Mouse (Mus musculus) neural tube, embryonic 15.5 days (tissue): ENCODE results near the gene Scn2b. TPM values are rescaled to one million over a fixed set of nuclear protein-coding genes. Genes with fewer than 3 reads are reported as not detected.

Experiments
- ATAC-seq: fragments of 200-750 bp; cut with Nextera tagmentation; 2 replicates; pipeline ENCODE4 v1.8.0; 2017; ENCODE audit warnings: mild to moderate bottlenecking, moderate TSS enrichment, moderate library complexity; ENCODE audit not compliant: low FRiP score
- H3K27ac ChIP-seq: fragments of 300-500 bp; sonication (generic); replicated peaks from 2 replicates; pipeline ENCODE4 v1.5.1; 2015; ENCODE audit warnings: mild to moderate bottlenecking, inconsistent platforms
- H3K27me3 ChIP-seq: fragments of 300-500 bp; sonication (generic); replicated peaks from 2 replicates; pipeline ENCODE4 v1.6.1; 2015; ENCODE audit warnings: inconsistent platforms
- H3K36me3 ChIP-seq: fragments of 300-500 bp; sonication (generic); 2 replicates; pipeline ENCODE4 v1.6.1; 2015; ENCODE audit warnings: inconsistent platforms
- H3K4me1 ChIP-seq: fragments of 300-500 bp; sonication (generic); 2 replicates; pipeline ENCODE4 v1.6.1; 2015; ENCODE audit warnings: inconsistent platforms
- H3K4me2 ChIP-seq: fragments of 300-500 bp; sonication (generic); 2 replicates; pipeline ENCODE4 v1.6.1; 2015; ENCODE audit warnings: inconsistent platforms, mild to moderate bottlenecking, moderate library complexity
- H3K4me3 ChIP-seq: fragments of 300-500 bp; sonication (generic); replicated peaks from 2 replicates; pipeline ENCODE4 v1.5.1; 2015; ENCODE audit warnings: mild to moderate bottlenecking, inconsistent platforms
- H3K9ac ChIP-seq: fragments of 300-500 bp; sonication (generic); replicated peaks from 2 replicates; pipeline ENCODE4 v1.6.1; 2015; ENCODE audit warnings: mild to moderate bottlenecking, inconsistent platforms
- H3K9me3 ChIP-seq: fragments of 300-500 bp; sonication (generic); replicated peaks from 2 replicates; pipeline ENCODE4 v1.6.1; 2016; ENCODE audit warnings: inconsistent platforms
- WGBS: fragments of 180-500 bp; shearing (Covaris S2); methylation state at CpG from one replicate; pipeline ENCODE4 v1.1.7; 2015; ENCODE audit warnings: mixed read lengths; 5-methylcytosine and 5-hydroxymethylcytosine counted together
- polyA plus RNA-seq: library from polyadenylated mRNA; unstranded; fragments of >200 nt; fragmentation: Nextera tagmentation; extraction: Ambion mirVana; gene quantifications from 2 replicates; pipeline ENCODE4 v1.2.1, GENCODE M21; 2015

Scn2b gene
- polyA plus RNA-seq, 1 experiment from 2014 or later = 11.9 TPM

GRCm38 (mm10) chr9:45142686-45143085, 25.1 kb downstream of the Scn2b start:
- Histone ChIP-seq H3K4me2 (no peak overlapping the region), H3K4me3 (no peak overlapping the region), H3K9me3 (no peaks in the 10 kb centered on the region), H3K27ac (no peak overlapping the region), H3K9ac (no peak overlapping the region), H3K36me3 (no peaks in the 10 kb centered on the region), H3K4me1 (peaks cover 23% of the 10 kb centered on the region), H3K27me3 (peaks cover 87% of the 10 kb centered on the region)
- ATAC-seq = no peak
- WGBS = 55% methylated on average over 3 of the region's 3 CpGs

DNA sequence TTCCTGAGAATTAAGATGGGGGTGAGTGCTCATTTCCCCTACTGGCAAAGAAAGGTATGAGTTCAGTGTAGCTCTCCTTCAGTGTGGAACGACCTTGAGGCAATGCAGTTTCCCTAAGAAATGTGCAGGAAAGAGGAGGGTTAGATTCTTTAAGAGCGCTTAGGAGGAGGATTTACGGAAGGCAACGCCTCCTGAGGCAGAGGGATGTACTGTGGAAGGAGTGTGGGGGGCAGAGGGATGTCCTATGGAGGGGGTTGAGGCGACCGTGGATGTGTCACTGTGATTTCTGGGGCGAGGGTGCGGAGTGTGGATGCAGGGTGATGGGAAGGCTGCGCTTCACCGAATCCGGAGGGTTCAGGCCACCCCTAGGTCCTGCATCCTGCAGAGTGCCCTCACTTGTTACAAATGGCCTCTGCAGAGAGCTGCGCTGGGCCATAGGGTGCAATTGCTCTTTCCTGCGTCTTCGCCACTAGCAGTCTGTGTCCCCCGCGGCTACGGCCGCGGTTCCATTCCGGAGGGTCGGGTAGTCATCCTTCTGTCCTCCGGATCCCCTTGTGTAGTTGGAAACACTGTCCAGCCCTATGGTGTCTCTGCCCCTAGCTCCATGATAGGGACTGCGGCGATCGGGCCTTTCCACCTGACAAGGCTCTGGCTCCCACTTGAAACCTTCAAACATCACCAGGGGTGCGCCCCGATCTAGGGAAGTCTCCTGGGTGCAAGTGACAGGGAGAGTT, 28.1 kb downstream of the Scn2b start:
- Histone ChIP-seq H3K9me3 (no peaks in the 10 kb centered on the region), H3K4me3 (peak overlapping the region; percentile 41), H3K27me3 (peaks cover 83% of the 10 kb centered on the region), H3K36me3 (no peaks in the 10 kb centered on the region), H3K9ac (peak overlapping the region; percentile 43), H3K4me1 (peaks cover 7% of the 10 kb centered on the region), H3K27ac (no peak overlapping the region), H3K4me2 (peak overlapping the region; percentile 88)
- peak; percentile 70; the same call in 1 of the 2 replicates for ATAC-seq
- 3% methylated on average over 27 of the region's 27 CpGs for WGBS

- peak; percentile 59; the same call in 1 of the 2 replicates for ATAC-seq
- under 1% methylated on average over 5 of the region's 5 CpGs for WGBS
- Histone ChIP-seq H3K4me2 (peak overlapping the region; percentile 88), H3K4me3 (peak overlapping the region; percentile 41), H3K9ac (peak overlapping the region; percentile 43), H3K27ac (no peak overlapping the region), H3K9me3 (no peaks in the 10 kb centered on the region), H3K36me3 (no peaks in the 10 kb centered on the region), H3K4me1 (peaks cover 7% of the 10 kb centered on the region), H3K27me3 (peaks cover 79% of the 10 kb centered on the region)
Observed at GRCm38 (mm10) chr9:45146267-45146597, 28.6 kb downstream of the Scn2b start.

DNA sequence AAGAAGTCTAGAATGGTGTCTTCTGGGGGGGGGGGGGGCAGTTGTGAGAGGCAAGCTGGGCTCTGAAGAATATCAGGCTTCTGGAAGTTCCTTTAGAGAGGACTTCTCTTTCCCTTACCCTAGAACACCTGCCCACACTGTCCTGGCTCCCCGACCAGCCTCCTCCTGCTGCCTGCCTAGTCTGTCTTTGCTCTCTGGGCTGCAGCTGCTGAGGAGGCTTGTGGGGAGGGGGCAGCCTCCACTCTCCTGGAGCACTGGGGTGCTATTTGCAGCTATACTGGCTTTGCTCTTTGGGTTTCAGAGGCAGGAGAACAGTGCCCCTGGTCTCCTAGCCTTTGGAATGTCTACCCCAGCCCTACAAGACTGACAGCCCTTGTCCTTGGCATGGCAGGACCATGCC, 33.4 kb downstream of the Scn2b start:
- 50% methylated on average over 1 of the region's 1 CpGs for WGBS
- Histone ChIP-seq H3K27me3 (peaks cover 41% of the 10 kb centered on the region), H3K36me3 (no peaks in the 10 kb centered on the region), H3K9ac (no peak overlapping the region), H3K4me2 (no peak overlapping the region), H3K9me3 (no peaks in the 10 kb centered on the region), H3K27ac (no peak overlapping the region), H3K4me1 (peaks cover 3% of the 10 kb centered on the region), H3K4me3 (no peak overlapping the region)
- no peak for ATAC-seq

DNA sequence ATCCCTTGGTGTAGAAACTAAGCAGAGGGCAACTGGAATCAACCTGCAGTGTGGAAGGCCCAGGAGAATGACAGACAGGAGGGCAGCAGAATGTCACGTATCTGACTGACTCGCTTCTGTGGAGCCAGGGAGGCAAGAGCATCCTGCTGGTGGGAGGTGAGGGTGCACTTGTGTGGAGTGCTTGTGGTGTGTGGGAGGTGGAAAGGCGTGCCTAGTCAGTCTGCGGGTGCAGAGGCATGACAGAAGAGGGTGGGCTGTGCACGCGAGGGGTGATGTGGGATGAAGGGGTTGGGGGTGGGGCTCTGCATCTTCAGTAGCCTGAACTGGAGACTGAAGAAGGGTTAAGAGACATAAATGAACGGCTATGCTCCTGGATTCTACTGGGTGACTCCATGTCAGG, 35.8 kb downstream of the Scn2b start:
- Histone ChIP-seq H3K9ac (no peak overlapping the region), H3K27ac (no peak overlapping the region), H3K4me2 (no peak overlapping the region), H3K4me3 (no peak overlapping the region), H3K36me3 (no peaks in the 10 kb centered on the region), H3K27me3 (peaks cover 22% of the 10 kb centered on the region), H3K4me1 (no peaks in the 10 kb centered on the region), H3K9me3 (no peaks in the 10 kb centered on the region)
- 78% methylated on average over 7 of the region's 7 CpGs for WGBS
- ATAC-seq = no peak

- H3K27ac ChIP-seq = no peak overlapping the region
- no peak overlapping the region for H3K9ac ChIP-seq
- no peaks in the 10 kb centered on the region for H3K27me3 ChIP-seq
- H3K4me1 ChIP-seq = no peaks in the 10 kb centered on the region
- H3K4me2 ChIP-seq = no peak overlapping the region
- H3K36me3 ChIP-seq = no peaks in the 10 kb centered on the region
- WGBS = 75% methylated on average over 5 of the region's 5 CpGs
- no peaks in the 10 kb centered on the region for H3K9me3 ChIP-seq
- ATAC-seq = no peak
- no peak overlapping the region for H3K4me3 ChIP-seq
Observed at GRCm38 (mm10) chr9:45167903-45168302, 50.3 kb downstream of the Scn2b start.

GRCm38 (mm10) chr9:45170150-45170549, 52.6 kb downstream of the Scn2b start:
- no peaks in the 10 kb centered on the region for H3K36me3 ChIP-seq
- no peak overlapping the region for H3K4me2 ChIP-seq
- no peaks in the 10 kb centered on the region for H3K9me3 ChIP-seq
- no peaks in the 10 kb centered on the region for H3K4me1 ChIP-seq
- no peak for ATAC-seq
- no peak overlapping the region for H3K27ac ChIP-seq
- H3K9ac ChIP-seq = no peak overlapping the region
- H3K4me3 ChIP-seq = no peak overlapping the region
- no peaks in the 10 kb centered on the region for H3K27me3 ChIP-seq
- 82% methylated on average over 5 of the region's 5 CpGs for WGBS

DNA sequence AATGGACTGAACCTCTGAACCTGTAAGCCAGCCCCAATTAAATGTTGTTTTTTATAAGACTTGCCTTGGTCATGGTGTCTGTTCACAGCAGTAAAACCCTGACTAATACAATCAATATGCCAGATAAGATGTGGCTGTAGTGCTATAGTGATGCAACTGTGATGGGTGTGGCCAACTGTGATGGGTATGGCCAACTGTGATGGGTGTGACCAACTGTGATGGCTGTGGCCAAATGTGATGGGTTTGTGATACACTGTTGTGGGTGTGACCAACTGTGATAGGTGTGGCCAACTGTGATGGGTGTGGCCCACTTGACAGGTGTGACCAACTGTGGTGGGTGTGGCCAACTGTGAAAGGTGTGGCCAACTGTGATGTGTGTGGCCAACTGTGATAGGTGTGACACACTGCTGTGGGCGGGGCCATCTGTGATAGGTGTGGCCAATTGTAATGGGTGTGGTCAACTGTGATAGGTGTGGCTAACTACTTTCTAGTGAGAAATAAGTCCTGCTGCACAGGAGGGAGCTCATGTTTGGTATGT, 53.6 kb downstream of the Scn2b start:
- 78% methylated on average over 1 of the region's 1 CpGs for WGBS

DNA sequence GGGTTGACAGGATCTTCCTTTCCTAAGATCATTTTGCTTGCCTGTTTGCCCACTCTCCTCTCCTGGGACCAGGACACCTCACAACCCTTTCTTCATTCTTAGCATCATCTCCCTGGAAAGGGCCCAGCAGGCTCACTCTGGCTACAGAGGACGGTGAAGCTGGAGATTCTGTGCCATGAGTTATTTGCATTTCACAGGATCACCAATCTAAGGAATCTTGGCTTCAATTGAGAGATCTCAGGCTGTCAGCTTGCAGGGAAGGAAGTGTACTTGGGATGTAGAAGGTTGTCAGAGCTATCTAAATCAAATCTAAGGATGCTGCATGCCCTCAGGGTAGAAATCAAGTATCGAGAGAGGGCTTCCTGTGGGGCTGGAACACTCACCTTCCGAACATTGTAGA, 55.9 kb downstream of the Scn2b start:
- WGBS = 73% methylated on average over 3 of the region's 3 CpGs
- H3K9ac ChIP-seq = no peak overlapping the region
- ATAC-seq = no peak
- no peaks in the 10 kb centered on the region for H3K9me3 ChIP-seq
- H3K4me1 ChIP-seq = no peaks in the 10 kb centered on the region
- no peaks in the 10 kb centered on the region for H3K27me3 ChIP-seq
- H3K27ac ChIP-seq = no peak overlapping the region
- H3K4me3 ChIP-seq = no peak overlapping the region
- no peak overlapping the region for H3K4me2 ChIP-seq
- H3K36me3 ChIP-seq = no peaks in the 10 kb centered on the region

More for the DNA sequence above, 53.6 kb downstream of the Scn2b start:
- H3K36me3 ChIP-seq = no peaks in the 10 kb centered on the region
- no peaks in the 10 kb centered on the region for H3K4me1 ChIP-seq
- H3K9me3 ChIP-seq = no peaks in the 10 kb centered on the region
- H3K27ac ChIP-seq = no peak overlapping the region
- no peak overlapping the region for H3K4me2 ChIP-seq
- H3K4me3 ChIP-seq = no peak overlapping the region
- ATAC-seq = no peak
- no peak overlapping the region for H3K9ac ChIP-seq
- H3K27me3 ChIP-seq = no peaks in the 10 kb centered on the region

DNA sequence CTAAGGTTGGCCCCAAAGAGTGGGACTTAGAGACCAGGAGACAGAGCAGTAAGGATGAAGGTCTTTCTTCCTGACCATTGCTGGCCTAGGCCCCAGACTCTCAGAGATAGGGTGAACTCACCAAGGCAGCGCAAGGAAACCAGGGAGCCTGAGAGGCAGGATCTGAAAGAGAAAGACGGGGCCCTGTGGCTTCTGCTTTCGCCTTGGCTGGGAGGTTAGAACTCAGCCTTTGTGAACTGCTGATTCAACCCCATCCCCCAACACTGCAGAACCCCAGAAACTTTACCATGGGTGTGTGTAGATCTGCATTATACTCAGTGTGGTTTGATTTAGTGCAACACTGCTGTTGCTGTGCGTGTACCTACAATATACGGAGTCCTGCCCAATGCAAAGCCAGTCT, 61.7 kb downstream of the Scn2b start:
- ATAC-seq = no peak
- WGBS = 85% methylated on average over 5 of the region's 5 CpGs

More for the DNA sequence above, 61.7 kb downstream of the Scn2b start:
- no peaks in the 10 kb centered on the region for H3K4me1 ChIP-seq
- no peak overlapping the region for H3K4me3 ChIP-seq
- no peaks in the 10 kb centered on the region for H3K27me3 ChIP-seq
- H3K36me3 ChIP-seq = no peaks in the 10 kb centered on the region
- no peak overlapping the region for H3K27ac ChIP-seq
- H3K9ac ChIP-seq = no peak overlapping the region
- no peak overlapping the region for H3K4me2 ChIP-seq
- H3K9me3 ChIP-seq = no peaks in the 10 kb centered on the region
